Comparison of ENCODE assay signal across 21 mouse cellular contexts in the genomic region with DNA sequence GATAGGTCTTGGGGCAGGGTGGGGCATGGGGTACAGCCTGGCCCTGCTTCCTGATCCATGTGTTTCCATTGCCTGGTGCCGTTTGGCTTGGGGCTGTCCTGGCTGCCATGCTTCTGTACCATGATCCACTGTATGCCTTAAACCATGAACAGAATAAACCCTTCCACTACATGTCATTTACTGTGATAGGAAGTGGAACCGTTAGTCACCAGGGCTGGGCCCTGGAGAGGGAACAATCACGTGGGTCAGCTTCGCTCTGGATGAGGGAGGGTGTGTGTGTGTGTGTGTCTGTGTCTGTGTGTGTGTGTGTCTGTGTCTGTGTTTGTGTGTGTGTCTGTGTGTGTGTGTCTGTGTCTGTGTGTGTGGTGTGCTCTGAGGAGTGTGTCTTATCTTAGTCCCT.
DNase-seq lines count a peak whose midpoint lies in the region; ATAC-seq and TF ChIP-seq lines count a peak whose summit lies in the region.
"Had no signal": no experiment of that assay in that cellular context is flagged by ENCODE, and none has a peak within 500 bp of the region (broad histone marks: within the 10 kb centered on the region; RNA-seq: fewer than 3 reads in every experiment).

No protein-coding gene starts in this region.

- H3K27me3 ChIP-seq in liver, postnatal 0 days (ENCODE audit: insufficient read depth, low read length): no peaks in the 10 kb centered on the region
- no peaks in the 10 kb centered on the region for H3K27me3 ChIP-seq in liver, embryonic 11.5 days (replicated peaks; ENCODE audit: control insufficient read depth, insufficient read depth, low read length)
- H3K27me3 ChIP-seq: embryonic facial prominence, embryonic 15.5 days; forebrain, embryonic 15.5 days; heart, embryonic 15.5 days; hindbrain, embryonic 13.5 days had no signal

- no peak for TF ChIP-seq EP300 in liver, postnatal 0 days (IDR thresholded peaks at IDR 0.05; ENCODE audit: low read depth)

- intact Hi-C loops in left cerebral cortex, postnatal 25 days (cut with DNase I): no loop called here

- H3K36me3 ChIP-seq in liver, postnatal 0 days (replicated peaks; ENCODE audit: insufficient read depth, low read length): no peaks in the 10 kb centered on the region
- no peaks in the 10 kb centered on the region for H3K36me3 ChIP-seq in liver, embryonic 11.5 days (ENCODE audit: control insufficient read depth, insufficient read depth, low read length)
- H3K36me3 ChIP-seq: embryonic facial prominence, embryonic 15.5 days; forebrain, embryonic 15.5 days; heart, embryonic 15.5 days had no signal

- no peak overlapping the region for H3K4me2 ChIP-seq in liver, postnatal 0 days (ENCODE audit: low read depth, low read length)
- H3K4me2 ChIP-seq in liver, embryonic 11.5 days: no peak overlapping the region
- H3K4me2 ChIP-seq: embryonic facial prominence, embryonic 15.5 days; forebrain, embryonic 15.5 days; heart, embryonic 11.5 days; heart, embryonic 15.5 days; hindbrain, embryonic 13.5 days had no signal

- no peak overlapping the region for H3K4me3 ChIP-seq in liver, postnatal 0 days (ENCODE audit: low read depth, low read length)
- H3K4me3 ChIP-seq in liver, embryonic 11.5 days (ENCODE audit: low read depth, low read length): no peak overlapping the region
- H3K4me3 ChIP-seq in bone marrow macrophage, adult 2 months (ENCODE audit: insufficient read depth, low read length): no peak overlapping the region
- H3K4me3 ChIP-seq: embryonic facial prominence, embryonic 15.5 days; erythroblast, embryonic 14.5 days; forebrain, embryonic 15.5 days; heart, adult 2 months; heart, embryonic 15.5 days; hindbrain, embryonic 13.5 days had no signal

- 0 out of 2 replicates have a peak, but pooled peaks cover 2% of the 10 kb centered on the region for H3K4me1 ChIP-seq in liver, postnatal 0 days (ENCODE audit: insufficient read depth)
- H3K4me1 ChIP-seq in liver, embryonic 11.5 days (replicated peaks; ENCODE audit: control insufficient read depth, insufficient read depth, low read length): peaks cover 6% of the 10 kb centered on the region
- peaks cover 19% of the 10 kb centered on the region for H3K4me1 ChIP-seq in bone marrow macrophage, adult 2 months (ENCODE audit: control insufficient read depth, insufficient read depth, low read length)
- H3K4me1 ChIP-seq: forebrain, embryonic 15.5 days; heart, embryonic 15.5 days had no signal

- DNase-seq in liver, postnatal 0 days: no peak
- no peak for DNase-seq in liver, embryonic 11.5 days (ENCODE audit: low spot score)
- no peak for DNase-seq in embryo, embryonic 11 days
- no peak for DNase-seq in left cerebral cortex, postnatal 25 days (ENCODE audit: low spot score in 2 of 2)
- DNase-seq: adrenal gland, postnatal 10 days; cerebellum, adult 18-20 months; cerebellum, adult 9-11 months; cerebellum, postnatal 36 days; gastrocnemius, postnatal 10 days; heart, adult 2 months; heart, postnatal 14 days had no signal

- ATAC-seq in liver, postnatal 0 days: 0 out of 2 replicates have a peak, but pooled peaks have one; percentile 29
- no peak for ATAC-seq in liver, embryonic 11.5 days (replicated peaks; ENCODE audit: low FRiP score)
- peak; percentile 82 for ATAC-seq in megakaryocyte, adult 5-6 weeks (ENCODE audit: poor library complexity, severe bottlenecking)
- ATAC-seq in erythroid progenitor cell, adult 5-6 weeks (replicated peaks; ENCODE audit: low FRiP score, poor library complexity, severe bottlenecking): no peak
- ATAC-seq: forebrain, embryonic 15.5 days; hindbrain, postnatal 0 days had no signal

- no peak for TF ChIP-seq CTCF in liver, postnatal 0 days (IDR thresholded peaks at IDR 0.05; ENCODE audit: low read depth)
- TF ChIP-seq CTCF in bone marrow macrophage, adult 2 months (IDR thresholded peaks at IDR 0.05; ENCODE audit: low read depth, low read length): no peak

- TF ChIP-seq POLR2A in bone marrow macrophage, adult 2 months (IDR thresholded peaks at IDR 0.05; ENCODE audit: borderline replicate concordance, low read depth, low read length): no peak

- no peak overlapping the region for H3K9ac ChIP-seq in liver, postnatal 0 days (replicated peaks)
- no peak overlapping the region for H3K9ac ChIP-seq in liver, embryonic 11.5 days (ENCODE audit: low read depth, low read length)
- H3K9ac ChIP-seq: embryonic facial prominence, embryonic 15.5 days; forebrain, embryonic 15.5 days; heart, embryonic 15.5 days; hindbrain, embryonic 13.5 days had no signal

- H3K27ac ChIP-seq in liver, postnatal 0 days (ENCODE audit: low read depth): no peak overlapping the region
- H3K27ac ChIP-seq in liver, embryonic 11.5 days (ENCODE audit: low read depth, low read length): no peak overlapping the region
- peak overlapping the region; percentile 64 for H3K27ac ChIP-seq in bone marrow macrophage, adult 2 months (ENCODE audit: insufficient read depth, low read depth, low read length)
- H3K27ac ChIP-seq: embryonic facial prominence, embryonic 15.5 days; forebrain, embryonic 15.5 days; heart, adult 2 months; heart, embryonic 15.5 days; hindbrain, embryonic 13.5 days; hindbrain, postnatal 0 days had no signal

- H3K9me3 ChIP-seq in liver, postnatal 0 days (ENCODE audit: low read length): no peaks in the 10 kb centered on the region
- no peaks in the 10 kb centered on the region for H3K9me3 ChIP-seq in liver, embryonic 11.5 days (ENCODE audit: control insufficient read depth, low read length)
- H3K9me3 ChIP-seq: embryonic facial prominence, embryonic 15.5 days; forebrain, embryonic 15.5 days; heart, embryonic 15.5 days; hindbrain, embryonic 13.5 days had no signal

- 42% methylated on average over 4 of the region's 4 CpGs for WGBS in liver, postnatal 0 days (ENCODE audit: insufficient replicate concordance)
- WGBS in liver, embryonic 11.5 days: 52% methylated on average over 4 of the region's 4 CpGs

Comparison
In these comparisons a context has a peak if more than half of its experiments do, and no peak if none do; other contexts are left out.
1. ATAC-seq: peak in liver, postnatal 0 days (single experiment) and megakaryocyte, adult 5-6 weeks (single experiment); none in liver, embryonic 11.5 days (single experiment) and erythroid progenitor cell, adult 5-6 weeks (single experiment).